ENCODE assay signal across 15 mouse cellular contexts in the genomic region with DNA sequence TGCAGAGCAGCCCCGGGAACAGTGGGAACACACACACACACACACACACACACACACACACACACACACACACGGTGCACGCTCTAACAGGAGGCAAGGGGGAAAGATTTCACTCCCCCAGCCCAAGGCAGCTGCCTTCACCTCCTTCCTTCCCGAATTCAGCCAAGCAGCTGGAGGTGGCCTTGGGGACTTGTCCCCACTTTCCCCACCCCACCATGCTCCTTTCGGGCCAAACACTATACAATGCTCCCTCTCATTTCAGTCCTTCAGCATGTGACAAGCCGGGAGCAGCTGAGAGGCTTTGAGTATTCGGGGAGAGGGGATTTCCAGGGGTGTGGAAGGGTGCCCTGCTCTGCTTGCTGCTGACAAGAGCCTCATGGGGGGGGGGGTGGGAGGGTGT. TPM values are rescaled to one million over a fixed set of nuclear protein-coding genes. Genes with fewer than 3 reads are reported as not detected.
DNase-seq lines count a peak whose midpoint lies in the region; ATAC-seq and TF ChIP-seq lines count a peak whose summit lies in the region.
"Had no signal": no experiment of that assay in that cellular context is flagged by ENCODE, and none has a peak within 500 bp of the region (broad histone marks: within the 10 kb centered on the region; RNA-seq: fewer than 3 reads in every experiment).

No protein-coding gene starts in this region.

- no peak overlapping the region for H3K4me2 ChIP-seq in heart, embryonic 11.5 days
- no peak overlapping the region for H3K4me2 ChIP-seq in forebrain, embryonic 13.5 days
- H3K4me2 ChIP-seq in limb, embryonic 15.5 days, result no peak overlapping the region
- H3K4me2 ChIP-seq: heart, embryonic 13.5 days had no signal

- ATAC-seq in heart, embryonic 11.5 days (replicated peaks; ENCODE audit: insufficient number of reproducible peaks, low FRiP score, low TSS enrichment), result no peak
- ATAC-seq in forebrain, embryonic 13.5 days, result no peak
- 0 out of 2 replicates have a peak, but pooled peaks have one; percentile 2 for ATAC-seq in limb, embryonic 15.5 days (ENCODE audit: insufficient number of reproducible peaks, low FRiP score, low TSS enrichment, low read depth)

- WGBS in heart, embryonic 10.5 days, result 46% methylated on average over 7 of the region's 7 CpGs
- 41% methylated on average over 7 of the region's 7 CpGs for WGBS in heart, embryonic 11.5 days (ENCODE audit: insufficient replicate concordance)
- 9% methylated on average over 6 of the region's 7 CpGs for WGBS in forebrain, embryonic 13.5 days
- WGBS in limb, embryonic 15.5 days, result 16% methylated on average over 7 of the region's 7 CpGs

- no peak for TF ChIP-seq POLR2A in ES-Bruce4 (IDR thresholded peaks at IDR 0.05; ENCODE audit: insufficient read depth, low read length)

- H3K9me3 ChIP-seq in heart, embryonic 10.5 days, result no peaks in the 10 kb centered on the region
- no peaks in the 10 kb centered on the region for H3K9me3 ChIP-seq in heart, embryonic 11.5 days (replicated peaks; ENCODE audit: control insufficient read depth, low read length)
- no peaks in the 10 kb centered on the region for H3K9me3 ChIP-seq in ES-Bruce4 (replicated peaks; ENCODE audit: control insufficient read depth, insufficient read depth, low read length, poor library complexity, severe bottlenecking)
- H3K9me3 ChIP-seq in forebrain, embryonic 13.5 days (replicated peaks), result no peaks in the 10 kb centered on the region
- no peaks in the 10 kb centered on the region for H3K9me3 ChIP-seq in limb, embryonic 15.5 days
- H3K9me3 ChIP-seq: heart, embryonic 13.5 days had no signal

- DNase-seq in heart, embryonic 10.5 days (ENCODE audit: low spot score), result no peak
- DNase-seq in embryo, embryonic 11 days, result no peak
- no peak for DNase-seq in left cerebral cortex, postnatal 10 days (ENCODE audit: extremely low spot score in 1 of 2, low spot score in 2 of 2)
- DNase-seq in thymus, postnatal 25 days, result no peak
- DNase-seq: adrenal gland, adult 2 months; cerebellum, adult 11-12 months; gastrocnemius, adult 2 months; kidney, adult 18-20 months; right cerebral cortex, postnatal 25 days had no signal

- 0 out of 2 replicates have a peak overlapping the region, but pooled peaks have one; percentile 13 for H3K4me3 ChIP-seq in heart, embryonic 10.5 days
- no peak overlapping the region for H3K4me3 ChIP-seq in heart, embryonic 11.5 days (ENCODE audit: low read depth, low read length)
- H3K4me3 ChIP-seq in ES-Bruce4 (ENCODE audit: low read depth, low read length), result no peak overlapping the region
- no peak overlapping the region for H3K4me3 ChIP-seq in forebrain, embryonic 13.5 days
- H3K4me3 ChIP-seq in limb, embryonic 15.5 days, result no peak overlapping the region
- H3K4me3 ChIP-seq: gastrocnemius, adult 2 months; heart, embryonic 13.5 days had no signal

- no peak for TF ChIP-seq CTCF in ES-Bruce4 (IDR thresholded peaks at IDR 0.05; ENCODE audit: low read depth, low read length)

- intact Hi-C loops in left cerebral cortex, postnatal 10 days (cut with DNase I), result no loop called here

- peak overlapping the region; percentile 49; the same call in 1 of the 2 replicates for H3K27ac ChIP-seq in heart, embryonic 10.5 days
- no peak overlapping the region for H3K27ac ChIP-seq in heart, embryonic 11.5 days (ENCODE audit: low read depth, low read length)
- H3K27ac ChIP-seq in ES-Bruce4 (ENCODE audit: insufficient read depth, low read length), result peak overlapping the region; percentile 35
- H3K27ac ChIP-seq in forebrain, embryonic 13.5 days, result no peak overlapping the region; the same call in 1 of the 2 replicates
- peak overlapping the region; percentile 73 for H3K27ac ChIP-seq in limb, embryonic 15.5 days
- H3K27ac ChIP-seq: gastrocnemius, adult 2 months; heart, embryonic 13.5 days; liver, embryonic 14.5 days had no signal

- no peak for TF ChIP-seq EP300 in ES-Bruce4 (IDR thresholded peaks at IDR 0.05; ENCODE audit: insufficient read depth, low read depth, low read length)

- peaks cover 43% of the 10 kb centered on the region for H3K4me1 ChIP-seq in heart, embryonic 10.5 days
- peaks cover 10% of the 10 kb centered on the region for H3K4me1 ChIP-seq in heart, embryonic 11.5 days (ENCODE audit: control insufficient read depth, insufficient read depth, low read length)
- peaks cover 13% of the 10 kb centered on the region for H3K4me1 ChIP-seq in ES-Bruce4 (ENCODE audit: control insufficient read depth, insufficient read depth, low read length)
- peaks cover 38% of the 10 kb centered on the region for H3K4me1 ChIP-seq in forebrain, embryonic 13.5 days
- H3K4me1 ChIP-seq in limb, embryonic 15.5 days, result peaks cover 51% of the 10 kb centered on the region

- no peaks in the 10 kb centered on the region for H3K36me3 ChIP-seq in heart, embryonic 10.5 days
- no peaks in the 10 kb centered on the region for H3K36me3 ChIP-seq in heart, embryonic 11.5 days (ENCODE audit: control insufficient read depth, insufficient read depth, low read length)
- no peaks in the 10 kb centered on the region for H3K36me3 ChIP-seq in ES-Bruce4 (ENCODE audit: control insufficient read depth, insufficient read depth, low read length, poor library complexity, severe bottlenecking)
- H3K36me3 ChIP-seq in forebrain, embryonic 13.5 days (ENCODE audit: poor library complexity, severe bottlenecking), result no peaks in the 10 kb centered on the region
- no peaks in the 10 kb centered on the region for H3K36me3 ChIP-seq in limb, embryonic 15.5 days
- H3K36me3 ChIP-seq: heart, embryonic 13.5 days had no signal

- no peak overlapping the region for H3K9ac ChIP-seq in heart, embryonic 11.5 days (ENCODE audit: low read depth, low read length)
- H3K9ac ChIP-seq in ES-Bruce4 (ENCODE audit: low read depth, poor library complexity, severe bottlenecking), result no peak overlapping the region
- H3K9ac ChIP-seq in forebrain, embryonic 13.5 days, result peak overlapping the region; percentile 50; the same call in 1 of the 2 replicates
- no peak overlapping the region for H3K9ac ChIP-seq in limb, embryonic 15.5 days
- H3K9ac ChIP-seq: heart, embryonic 13.5 days; liver, embryonic 14.5 days had no signal

- H3K27me3 ChIP-seq in heart, embryonic 10.5 days (ENCODE audit: insufficient read depth, poor library complexity, severe bottlenecking), result peaks cover 99% of the 10 kb centered on the region
- peaks cover 86% of the 10 kb centered on the region for H3K27me3 ChIP-seq in heart, embryonic 11.5 days (ENCODE audit: control insufficient read depth, insufficient read depth, low read length)
- H3K27me3 ChIP-seq in ES-Bruce4 (ENCODE audit: control insufficient read depth, insufficient read depth, low read length, poor library complexity, severe bottlenecking), result no peaks in the 10 kb centered on the region
- H3K27me3 ChIP-seq in forebrain, embryonic 13.5 days, result peaks cover 20% of the 10 kb centered on the region
- peaks cover 15% of the 10 kb centered on the region for H3K27me3 ChIP-seq in limb, embryonic 15.5 days

RNA-seq across cellular contexts. Expression of a gene that starts 19.3 kb away (rescaled TPM):
- 1.1 and 2.7 TPM in 2 replicates for polyA plus RNA-seq in heart, embryonic 10.5 days (2016; fragmentation: Nextera tagmentation; extraction: Ambion mirVana)
- 0.76 and 1.5 TPM in 2 replicates for polyA plus RNA-seq in heart, embryonic 11.5 days (2014; fragmentation: Nextera tagmentation; extraction: Ambion mirVana)
- polyA plus RNA-seq in ES-Bruce4 (2011; ENCODE audit: insufficient read depth, insufficient read length, low read depth, missing spikeins), result 50.2 and 55.1 TPM in 2 replicates
- polyA plus RNA-seq in forebrain, embryonic 13.5 days (2015; fragmentation: Nextera tagmentation; extraction: Ambion mirVana), result 3.7 and 3.8 TPM in 2 replicates
- 9.6 and 11.6 TPM in 2 replicates for polyA plus RNA-seq in limb, embryonic 15.5 days (2015; fragmentation: Nextera tagmentation; extraction: Ambion mirVana)
- 10 to 100 TPM; 11.1 to 15.8 TPM for total RNA-seq in left cerebral cortex, postnatal 10 days (2021)

RNA-seq across cellular contexts. Expression of a gene that starts 45.5 kb away (rescaled TPM):
- 0.42 and 1.2 TPM in 2 replicates for polyA plus RNA-seq in heart, embryonic 10.5 days (2016; fragmentation: Nextera tagmentation; extraction: Ambion mirVana)
- 0.56 and 1.2 TPM in 2 replicates for polyA plus RNA-seq in heart, embryonic 11.5 days (2014; fragmentation: Nextera tagmentation; extraction: Ambion mirVana)
- 0.87 and 0.90 TPM in 2 replicates for polyA plus RNA-seq in ES-Bruce4 (2011; ENCODE audit: insufficient read depth, insufficient read length, low read depth, missing spikeins)
- polyA plus RNA-seq in forebrain, embryonic 13.5 days (2015; fragmentation: Nextera tagmentation; extraction: Ambion mirVana), result 0.18 and 0.19 TPM in 2 replicates
- polyA plus RNA-seq in limb, embryonic 15.5 days (2015; fragmentation: Nextera tagmentation; extraction: Ambion mirVana), result 5.0 and 9.6 TPM in 2 replicates
- 1 to 10 TPM; 1.7 TPM for total RNA-seq in left cerebral cortex, postnatal 10 days (2021)

RNA-seq across cellular contexts. Expression of a gene that starts 52.3 kb away (rescaled TPM):
- polyA plus RNA-seq in heart, embryonic 10.5 days (2016; fragmentation: Nextera tagmentation; extraction: Ambion mirVana), result 75.8 and 84.8 TPM in 2 replicates
- polyA plus RNA-seq in heart, embryonic 11.5 days (2014; fragmentation: Nextera tagmentation; extraction: Ambion mirVana), result 54.9 and 55.4 TPM in 2 replicates
- 90.6 and 99.8 TPM in 2 replicates for polyA plus RNA-seq in ES-Bruce4 (2011; ENCODE audit: insufficient read depth, insufficient read length, low read depth, missing spikeins)
- polyA plus RNA-seq in forebrain, embryonic 13.5 days (2015; fragmentation: Nextera tagmentation; extraction: Ambion mirVana), result 100 and 106 TPM in 2 replicates
- 80.5 and 82.6 TPM in 2 replicates for polyA plus RNA-seq in limb, embryonic 15.5 days (2015; fragmentation: Nextera tagmentation; extraction: Ambion mirVana)
- 100 to 1,000 TPM; 103 to 105 TPM for total RNA-seq in left cerebral cortex, postnatal 10 days (2021)

RNA-seq across cellular contexts. Expression of a gene that starts 52.4 kb away (rescaled TPM):
- polyA plus RNA-seq in heart, embryonic 10.5 days (2016; fragmentation: Nextera tagmentation; extraction: Ambion mirVana), result 19.9 and 20.1 TPM in 2 replicates
- polyA plus RNA-seq in heart, embryonic 11.5 days (2014; fragmentation: Nextera tagmentation; extraction: Ambion mirVana), result 18.6 and 18.7 TPM in 2 replicates
- polyA plus RNA-seq in ES-Bruce4 (2011; ENCODE audit: insufficient read depth, insufficient read length, low read depth, missing spikeins), result 80.0 and 83.5 TPM in 2 replicates
- 15.6 and 19.1 TPM in 2 replicates for polyA plus RNA-seq in forebrain, embryonic 13.5 days (2015; fragmentation: Nextera tagmentation; extraction: Ambion mirVana)
- polyA plus RNA-seq in limb, embryonic 15.5 days (2015; fragmentation: Nextera tagmentation; extraction: Ambion mirVana), result 16.5 and 18.8 TPM in 2 replicates
- total RNA-seq in left cerebral cortex, postnatal 10 days (2021), result 10 to 100 TPM; 40.1 to 45.7 TPM

Comparison
In these comparisons a context has a peak if more than half of its experiments do, and no peak if none do; other contexts are left out.
1. H3K27ac ChIP-seq: peak in heart, embryonic 10.5 days (single experiment), ES-Bruce4 (single experiment) and limb, embryonic 15.5 days (single experiment); none in heart, embryonic 11.5 days (single experiment) and forebrain, embryonic 13.5 days (single experiment).